Mouse (Mus musculus): ENCODE data around the gene Cdh20. TPM values are rescaled to one million over a fixed set of nuclear protein-coding genes. Genes with fewer than 3 reads are reported as not detected.
"Not testable (repeated sequence)": the region's sequence is repeated elsewhere in the genome, so short reads cannot be mapped to it uniquely, and the experiment has no call there.

The Cdh20 gene
- polyA plus RNA-seq, 1 experiment = 0.11 TPM

DNA sequence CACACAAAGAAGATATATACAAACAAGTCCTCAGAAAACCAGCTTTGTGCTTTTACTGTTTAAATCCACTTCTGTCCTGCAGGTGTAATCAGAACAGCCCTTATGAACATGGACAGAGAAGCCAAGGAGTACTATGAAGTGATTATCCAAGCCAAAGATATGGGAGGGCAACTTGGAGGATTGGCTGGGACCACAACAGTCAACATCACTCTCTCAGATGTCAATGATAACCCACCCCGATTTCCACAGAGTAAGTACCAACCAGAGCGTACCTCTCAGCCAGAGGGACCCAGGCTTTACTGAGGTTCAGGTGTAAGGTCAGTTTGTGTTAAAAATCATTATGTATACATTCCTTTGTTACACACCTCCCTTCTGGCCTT lies 176.8 kb downstream of the Cdh20 start:
- Histone ChIP-seq H3K4me1 (ENCODE audit: control insufficient read depth, insufficient read depth, low read length) (no peaks in the 10 kb centered on the region), H3K36me3 (ENCODE audit: control insufficient read depth, insufficient read depth, low read length) (no peaks in the 10 kb centered on the region), H3K4me3 (ENCODE audit: insufficient read depth, low read depth, low read length) (no peak overlapping the region), H3K27ac (ENCODE audit: insufficient read depth, low read depth, low read length) (no peak overlapping the region), H3K27me3 (replicated peaks; ENCODE audit: control insufficient read depth, insufficient read depth, low read length) (no peaks in the 10 kb centered on the region)
- TF ChIP-seq POLR2A (IDR thresholded peaks at IDR 0.05; ENCODE audit: low read depth, low read length) (no peak), CTCF (conservative IDR thresholded peaks at IDR 0.05; ENCODE audit: insufficient read depth, insufficient read length, low read depth, low read length) (no peak)
- WGBS = 91% methylated on average over 2 of the region's 2 CpGs
- DNase-seq = no peak

DNA sequence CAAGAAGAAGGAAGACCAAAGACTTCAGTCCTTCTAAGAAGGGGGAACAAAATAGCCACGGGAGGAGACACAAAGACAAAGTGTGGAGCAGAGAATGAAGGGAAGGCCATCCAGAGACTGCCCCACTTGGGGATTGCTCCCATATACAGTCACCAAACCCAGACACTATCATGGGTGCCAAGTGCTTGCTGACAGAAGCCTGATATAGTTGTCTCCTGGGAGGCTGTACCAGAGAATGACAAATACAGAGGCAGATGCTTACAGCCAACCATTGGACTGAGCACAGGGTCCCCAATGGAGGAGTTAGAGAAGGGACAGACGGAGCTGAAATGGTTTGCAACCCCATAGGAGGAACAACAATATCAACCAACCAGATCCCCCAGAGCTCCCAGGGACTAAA lies 181.3 kb downstream of the Cdh20 start:
- 82% methylated on average over 2 of the region's 2 CpGs for WGBS
- H3K27ac ChIP-seq (ENCODE audit: insufficient read depth, low read depth, low read length); H3K36me3 ChIP-seq (ENCODE audit: control insufficient read depth, insufficient read depth, low read length); H3K4me1 ChIP-seq (ENCODE audit: control insufficient read depth, insufficient read depth, low read length); H3K27me3 ChIP-seq (replicated peaks; ENCODE audit: control insufficient read depth, insufficient read depth, low read length); H3K4me3 ChIP-seq (ENCODE audit: insufficient read depth, low read depth, low read length); DNase-seq: not testable (repeated sequence)

DNA sequence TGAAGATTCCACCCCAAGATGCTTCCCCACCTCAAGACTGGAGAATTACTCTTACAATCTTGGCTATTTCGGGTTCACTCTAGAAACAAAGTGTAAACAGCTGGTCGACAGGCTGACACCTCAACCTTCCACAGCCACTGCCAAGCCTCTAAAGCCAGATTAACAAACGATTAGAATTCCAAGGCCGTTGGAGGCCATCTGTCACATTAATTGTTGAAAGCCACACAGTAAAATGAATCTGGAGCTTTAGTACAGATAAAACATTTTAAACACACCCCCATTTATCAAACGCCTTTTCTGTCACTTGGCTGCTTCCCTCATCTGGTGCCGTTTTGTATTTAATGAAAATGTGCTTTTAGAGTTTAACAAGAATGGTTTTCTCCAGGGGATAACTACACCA lies 188.7 kb downstream of the Cdh20 start:
- DNase-seq = no peak
- Histone ChIP-seq H3K4me3 (ENCODE audit: insufficient read depth, low read depth, low read length) (no peak overlapping the region), H3K27ac (ENCODE audit: insufficient read depth, low read depth, low read length) (no peak overlapping the region), H3K4me1 (ENCODE audit: control insufficient read depth, insufficient read depth, low read length) (no peaks in the 10 kb centered on the region), H3K27me3 (replicated peaks; ENCODE audit: control insufficient read depth, insufficient read depth, low read length) (no peaks in the 10 kb centered on the region), H3K36me3 (ENCODE audit: control insufficient read depth, insufficient read depth, low read length) (no peaks in the 10 kb centered on the region)
- TF ChIP-seq CTCF (conservative IDR thresholded peaks at IDR 0.05; ENCODE audit: insufficient read depth, insufficient read length, low read depth, low read length) (no peak), POLR2A (IDR thresholded peaks at IDR 0.05; ENCODE audit: low read depth, low read length) (no peak)
- 26% methylated on average over 6 of the region's 6 CpGs for WGBS

DNA sequence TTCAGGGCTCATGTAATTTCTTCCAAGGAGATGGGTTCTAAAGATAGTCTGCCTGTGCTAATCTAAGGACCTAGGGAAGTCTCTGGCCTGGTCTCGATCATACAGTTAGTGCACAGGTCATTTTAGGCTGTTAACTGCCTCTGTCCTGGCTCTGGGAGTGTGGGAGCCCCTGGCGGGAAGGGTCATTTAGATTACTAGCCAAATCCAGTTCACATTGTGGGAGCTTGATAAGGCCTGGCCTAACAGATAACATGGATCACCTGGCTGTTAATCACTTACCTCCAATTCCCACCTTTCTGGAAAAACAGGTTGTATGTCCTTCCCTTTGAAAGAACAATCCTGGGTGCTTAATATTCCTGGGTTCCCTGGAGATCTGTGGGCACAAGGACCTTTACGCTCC lies 193.3 kb downstream of the Cdh20 start:
- 71% methylated on average over 3 of the region's 3 CpGs for WGBS
- H3K4me3 ChIP-seq (ENCODE audit: insufficient read depth, low read depth, low read length) = no peak overlapping the region
- H3K4me1 ChIP-seq (ENCODE audit: control insufficient read depth, insufficient read depth, low read length) = no peaks in the 10 kb centered on the region
- no peak overlapping the region for H3K27ac ChIP-seq (ENCODE audit: insufficient read depth, low read depth, low read length)
- no peaks in the 10 kb centered on the region for H3K36me3 ChIP-seq (ENCODE audit: control insufficient read depth, insufficient read depth, low read length)
- TF ChIP-seq CTCF (conservative IDR thresholded peaks at IDR 0.05; ENCODE audit: insufficient read depth, insufficient read length, low read depth, low read length) (no peak), POLR2A (IDR thresholded peaks at IDR 0.05; ENCODE audit: low read depth, low read length) (no peak)
- DNase-seq = no peak
- no peaks in the 10 kb centered on the region for H3K27me3 ChIP-seq (replicated peaks; ENCODE audit: control insufficient read depth, insufficient read depth, low read length)

DNA sequence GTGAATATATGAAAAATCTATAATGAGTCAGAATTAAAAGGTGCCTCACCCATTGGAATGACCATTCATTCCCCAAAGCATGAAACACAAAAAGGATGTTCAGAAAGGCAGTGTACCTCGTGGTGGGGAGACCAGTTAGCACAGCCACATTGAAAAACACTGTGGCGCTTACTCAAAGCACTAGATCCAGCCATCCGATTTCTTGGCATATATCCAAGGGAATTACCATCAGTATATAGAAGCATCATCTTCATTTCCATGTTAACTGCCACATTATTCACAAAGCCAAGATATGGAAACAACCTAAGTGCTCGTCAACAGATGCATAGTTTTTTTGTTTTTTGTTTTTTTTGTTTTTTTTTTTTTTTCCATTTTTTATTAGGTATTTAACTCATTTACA lies 193.9 kb downstream of the Cdh20 start:
- 84% methylated on average over 4 of the region's 4 CpGs for WGBS
- no peak for TF ChIP-seq CTCF (conservative IDR thresholded peaks at IDR 0.05; ENCODE audit: insufficient read depth, insufficient read length, low read depth, low read length)
- TF ChIP-seq POLR2A (IDR thresholded peaks at IDR 0.05; ENCODE audit: low read depth, low read length) = no peak

DNA sequence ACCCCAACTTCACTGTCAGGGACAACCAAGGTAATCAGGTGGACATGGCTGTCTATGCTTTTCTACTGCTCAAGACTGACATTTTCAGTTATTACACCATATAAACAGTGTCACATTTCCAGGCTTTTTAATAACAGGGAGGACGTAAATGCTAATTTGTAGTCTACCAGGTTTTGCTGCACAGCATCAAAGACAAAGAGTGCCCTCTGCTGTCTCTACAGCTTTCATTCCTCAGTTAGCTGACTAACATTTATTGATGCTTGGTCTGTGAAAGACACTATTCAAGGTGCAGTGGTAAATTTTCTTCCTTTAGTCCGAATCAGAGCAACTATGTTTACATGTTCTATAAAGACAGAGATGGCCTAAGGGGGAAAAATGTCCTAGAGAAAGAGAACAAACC lies 210.7 kb downstream of the Cdh20 start:
- no peaks in the 10 kb centered on the region for H3K36me3 ChIP-seq (ENCODE audit: control insufficient read depth, insufficient read depth, low read length)
- H3K27me3 ChIP-seq (replicated peaks; ENCODE audit: control insufficient read depth, insufficient read depth, low read length) = no peaks in the 10 kb centered on the region
- peak; percentile 9 for DNase-seq
- H3K4me3 ChIP-seq (ENCODE audit: insufficient read depth, low read depth, low read length) = no peak overlapping the region
- no peak for TF ChIP-seq POLR2A (IDR thresholded peaks at IDR 0.05; ENCODE audit: low read depth, low read length)
- TF ChIP-seq CTCF (conservative IDR thresholded peaks at IDR 0.05; ENCODE audit: insufficient read depth, insufficient read length, low read depth, low read length) = no peak
- no peak overlapping the region for H3K27ac ChIP-seq (ENCODE audit: insufficient read depth, low read depth, low read length)
- peaks cover 3% of the 10 kb centered on the region; the same call in 1 of the 2 replicates for H3K4me1 ChIP-seq (ENCODE audit: control insufficient read depth, insufficient read depth, low read length)
- WGBS = 29% methylated on average over 2 of the region's 2 CpGs

More for the DNA sequence above, 193.9 kb downstream of the Cdh20 start:
- Histone ChIP-seq H3K27ac (ENCODE audit: insufficient read depth, low read depth, low read length) (no peak overlapping the region), H3K36me3 (ENCODE audit: control insufficient read depth, insufficient read depth, low read length) (no peaks in the 10 kb centered on the region), H3K27me3 (replicated peaks; ENCODE audit: control insufficient read depth, insufficient read depth, low read length) (no peaks in the 10 kb centered on the region), H3K4me3 (ENCODE audit: insufficient read depth, low read depth, low read length) (no peak overlapping the region), H3K4me1 (ENCODE audit: control insufficient read depth, insufficient read depth, low read length) (no peaks in the 10 kb centered on the region)
- no peak for DNase-seq

DNA sequence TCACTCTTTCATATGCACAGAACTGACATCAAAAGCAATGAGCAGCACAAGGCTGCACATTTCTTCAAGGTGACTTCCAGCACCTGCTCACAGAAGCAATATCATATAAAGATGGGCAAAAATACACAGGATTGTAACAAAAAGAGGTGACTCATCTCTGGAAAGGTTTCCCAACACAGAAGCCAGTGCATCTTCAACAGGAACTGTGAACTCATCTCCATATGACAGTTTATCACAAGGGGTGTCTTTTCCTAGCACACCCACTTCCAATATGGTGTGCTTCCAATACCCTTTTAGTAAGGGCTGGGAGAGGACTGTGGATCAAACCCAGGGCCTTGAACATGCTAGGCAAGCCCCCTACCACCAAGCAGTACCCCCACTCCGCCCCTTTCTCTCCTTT lies 211.9 kb downstream of the Cdh20 start:
- DNase-seq = no peak
- H3K4me3 ChIP-seq (ENCODE audit: insufficient read depth, low read depth, low read length) = no peak overlapping the region
- peaks cover 3% of the 10 kb centered on the region; the same call in 1 of the 2 replicates for H3K4me1 ChIP-seq (ENCODE audit: control insufficient read depth, insufficient read depth, low read length)
- no peaks in the 10 kb centered on the region for H3K36me3 ChIP-seq (ENCODE audit: control insufficient read depth, insufficient read depth, low read length)
- no peak overlapping the region for H3K27ac ChIP-seq (ENCODE audit: insufficient read depth, low read depth, low read length)
- 96% methylated on average over 1 of the region's 1 CpGs for WGBS
- TF ChIP-seq CTCF (conservative IDR thresholded peaks at IDR 0.05; ENCODE audit: insufficient read depth, insufficient read length, low read depth, low read length) (no peak), POLR2A (IDR thresholded peaks at IDR 0.05; ENCODE audit: low read depth, low read length) (no peak)
- H3K27me3 ChIP-seq (replicated peaks; ENCODE audit: control insufficient read depth, insufficient read depth, low read length) = no peaks in the 10 kb centered on the region

Data from kidney, adult 2 months (tissue).